Mouse (Mus musculus) MEL (cell line): ENCODE results near the gene Ino80. TPM values are rescaled to one million over a fixed set of nuclear protein-coding genes. Genes with fewer than 3 reads are reported as not detected.

Experiments used
- DNase-seq: peaks from one replicate; pipeline ENCODE4 v3.0.0; 2011; ENCODE audit warnings: low read depth, low spot score
- H3K27ac ChIP-seq: 2 replicates; pipeline ENCODE4 v1.5.1; 2012; ENCODE audit warnings: low read depth, mild to moderate bottlenecking, control low read depth, low read length, moderate library complexity; ENCODE audit not compliant: control insufficient read depth
- H3K27me3 ChIP-seq, 2 experiments: fragments of 150-350 bp in 1 of 2; sonication (generic) in 1 of 2; 2 replicates each; pipeline ENCODE4 v1.6.1; 2012; ENCODE audit warnings: low read length in 2 of 2, mild to moderate bottlenecking in 2 of 2, improper control_type of control experiment in 1 of 2, moderate library complexity in 1 of 2; ENCODE audit not compliant: insufficient read depth in 2 of 2, control insufficient read depth in 1 of 2
- H3K36me3 ChIP-seq, 2 experiments: 2 replicates each; pipeline ENCODE4 v1.6.1; 2012 to 2014; ENCODE audit warnings: low read length in 2 of 2, improper control_type of control experiment in 1 of 2, inconsistent platforms in 1 of 2, mild to moderate bottlenecking in 1 of 2; ENCODE audit not compliant: insufficient read depth in 2 of 2, control insufficient read depth in 1 of 2
- H3K4me1 ChIP-seq, 2 experiments: fragments of 150-350 bp in 1 of 2; sonication (generic) in 1 of 2; 2 replicates each; pipeline ENCODE4 v1.6.1; 2012; ENCODE audit warnings: low read length in 2 of 2, improper control_type of control experiment in 1 of 2, mild to moderate bottlenecking in 1 of 2; ENCODE audit not compliant: insufficient read depth in 2 of 2, control insufficient read depth in 1 of 2
- H3K4me3 ChIP-seq, 2 experiments: fragments of 150-350 bp in 1 of 2; sonication (generic) in 1 of 2; 2 replicates each; pipeline ENCODE4 v1.5.1; 2012; ENCODE audit warnings: low read depth in 2 of 2, low read length in 2 of 2, mild to moderate bottlenecking in 2 of 2, moderate library complexity in 2 of 2, control low read depth in 1 of 2, improper control_type of control experiment in 1 of 2; ENCODE audit not compliant: control insufficient read depth in 1 of 2, insufficient read depth in 1 of 2
- H3K79me2 ChIP-seq: 2 replicates; pipeline ENCODE4 v1.6.1; 2012; ENCODE audit warnings: mild to moderate bottlenecking, low read length, moderate library complexity; ENCODE audit not compliant: control insufficient read depth, poor library complexity, insufficient read depth
- H3K9ac ChIP-seq: 2 replicates; pipeline ENCODE4 v1.6.1; 2012; ENCODE audit warnings: low read depth, mild to moderate bottlenecking, control low read depth, low read length, moderate library complexity; ENCODE audit not compliant: control insufficient read depth, poor library complexity, severe bottlenecking
- H3K9me3 ChIP-seq: fragments of 150-350 bp; sonication (generic); replicated peaks from 2 replicates; pipeline ENCODE4 v1.6.1; 2012; ENCODE audit warnings: mild to moderate bottlenecking, low read length, improper control_type of control experiment, moderate library complexity; ENCODE audit not compliant: insufficient read depth
- BHLHE40 ChIP-seq: IDR thresholded peaks from 2 replicates; pipeline ENCODE4 v1.6.1; 2012; ENCODE audit warnings: low read depth, mild to moderate bottlenecking, inconsistent platforms, low read length, improper control_type of control experiment, borderline replicate concordance
- CHD2 ChIP-seq: IDR thresholded peaks from 2 replicates; pipeline ENCODE4 v1.6.1; 2011; ENCODE audit warnings: low read length, improper control_type of control experiment
- CTCF ChIP-seq, 3 experiments: IDR thresholded peaks in 2 of 3; conservative IDR thresholded peaks in 1 of 3; 2 replicates each; pipeline ENCODE4 v1.5.1; 2011 to 2012; ENCODE audit warnings: low read length in 3 of 3, low read depth in 2 of 3, mild to moderate bottlenecking in 2 of 3, improper control_type of control experiment in 1 of 3, inconsistent platforms in 1 of 3, mixed read lengths in 1 of 3, moderate library complexity in 1 of 3; ENCODE audit not compliant: control insufficient read depth in 1 of 3, insufficient read depth in 1 of 3, poor library complexity in 1 of 3, severe bottlenecking in 1 of 3
- ELF1 ChIP-seq: IDR thresholded peaks from 2 replicates; pipeline ENCODE4 v1.6.1; 2014; ENCODE audit warnings: low read depth, mild to moderate bottlenecking, inconsistent platforms, low read length, improper control_type of control experiment, moderate library complexity
- EP300 ChIP-seq, 2 experiments: IDR thresholded peaks; 2 replicates each; pipeline ENCODE4 v1.6.1; 2011; ENCODE audit warnings: improper control_type of control experiment in 2 of 2, low read length in 2 of 2, low read depth in 1 of 2, mild to moderate bottlenecking in 1 of 2
- ETS1 ChIP-seq: IDR thresholded peaks from 2 replicates; pipeline ENCODE4 v1.6.1; 2012; ENCODE audit warnings: low read depth, mild to moderate bottlenecking, inconsistent platforms, low read length, improper control_type of control experiment, moderate library complexity
- GABPA ChIP-seq: IDR thresholded peaks from 2 replicates; pipeline ENCODE4 v1.6.1; 2012; ENCODE audit warnings: low read depth, mild to moderate bottlenecking, inconsistent platforms, low read length, improper control_type of control experiment, moderate library complexity
- HCFC1 ChIP-seq: IDR thresholded peaks from 2 replicates; pipeline ENCODE4 v1.6.1; 2012; ENCODE audit warnings: low read depth, mild to moderate bottlenecking, inconsistent platforms, low read length, improper control_type of control experiment, moderate library complexity
- JUND ChIP-seq: IDR thresholded peaks from 2 replicates; pipeline ENCODE4 v1.6.1; 2011; ENCODE audit warnings: low read depth, mild to moderate bottlenecking, improper control_type of control experiment, low read length
- KAT2A ChIP-seq: conservative IDR thresholded peaks from 2 replicates; pipeline ENCODE4 v1.6.1; 2012; ENCODE audit warnings: low read depth, low read length, improper control_type of control experiment, inconsistent platforms
- MAX ChIP-seq: IDR thresholded peaks from 2 replicates; pipeline ENCODE4 v1.6.1; 2011; ENCODE audit warnings: low read length, improper control_type of control experiment
- MAZ ChIP-seq: IDR thresholded peaks from 2 replicates; pipeline ENCODE4 v1.6.1; 2012; ENCODE audit warnings: low read depth, mild to moderate bottlenecking, inconsistent platforms, low read length, improper control_type of control experiment
- MEF2A ChIP-seq: IDR thresholded peaks from 2 replicates; pipeline ENCODE4 v1.6.1; 2014; ENCODE audit warnings: low read depth, mild to moderate bottlenecking, inconsistent platforms, low read length, improper control_type of control experiment; ENCODE audit not compliant: poor library complexity, insufficient replicate concordance, severe bottlenecking; ENCODE audit errors: extremely low read depth
- MXI1 ChIP-seq: IDR thresholded peaks from 2 replicates; pipeline ENCODE4 v1.6.1; 2011; ENCODE audit warnings: mild to moderate bottlenecking, low read depth, low read length, improper control_type of control experiment
- MYC ChIP-seq: IDR thresholded peaks from 2 replicates; pipeline ENCODE4 v1.6.1; 2011; ENCODE audit warnings: low read depth, mild to moderate bottlenecking, low read length, improper control_type of control experiment, moderate library complexity
- NELFE ChIP-seq: IDR thresholded peaks from 2 replicates; pipeline ENCODE4 v1.6.1; 2011; ENCODE audit warnings: low read depth, low read length, improper control_type of control experiment
- NRF1 ChIP-seq: IDR thresholded peaks from 2 replicates; pipeline ENCODE4 v1.6.1; 2014; ENCODE audit warnings: low read depth, mild to moderate bottlenecking, inconsistent platforms, low read length, improper control_type of control experiment, moderate library complexity; ENCODE audit not compliant: poor library complexity, insufficient read depth, severe bottlenecking
- POLR2A ChIP-seq, 2 experiments: IDR thresholded peaks; 2 replicates each; pipeline ENCODE4 v1.6.1; 2011 to 2012; ENCODE audit warnings: low read length in 2 of 2, mild to moderate bottlenecking in 2 of 2, control low read depth in 1 of 2, improper control_type of control experiment in 1 of 2, low read depth in 1 of 2, moderate library complexity in 1 of 2; ENCODE audit not compliant: control insufficient read depth in 1 of 2, insufficient read depth in 1 of 2, poor library complexity in 1 of 2
- RCOR1 ChIP-seq: IDR thresholded peaks from 2 replicates; pipeline ENCODE4 v1.6.1; 2012; ENCODE audit warnings: low read depth, mild to moderate bottlenecking, inconsistent platforms, low read length, improper control_type of control experiment
- SIN3A ChIP-seq: IDR thresholded peaks from 2 replicates; pipeline ENCODE4 v1.6.1; 2012; ENCODE audit warnings: low read length, improper control_type of control experiment, inconsistent platforms
- SMC3 ChIP-seq: IDR thresholded peaks from 2 replicates; pipeline ENCODE4 v1.6.1; 2011; ENCODE audit warnings: low read depth, low read length, improper control_type of control experiment
- TBP ChIP-seq: IDR thresholded peaks from 2 replicates; pipeline ENCODE4 v1.8.0; 2011; ENCODE audit warnings: low read depth, low read length, improper control_type of control experiment
- USF2 ChIP-seq, 2 experiments: IDR thresholded peaks; 2 replicates each; pipeline ENCODE4 v1.6.1; 2011 to 2012; ENCODE audit warnings: improper control_type of control experiment in 2 of 2, low read length in 2 of 2, borderline replicate concordance in 1 of 2, inconsistent platforms in 1 of 2, low read depth in 1 of 2, mild to moderate bottlenecking in 1 of 2; ENCODE audit not compliant: insufficient read depth in 1 of 2
- ZKSCAN1 ChIP-seq: IDR thresholded peaks from 2 replicates; pipeline ENCODE4 v1.6.1; 2012; ENCODE audit warnings: low read depth, mild to moderate bottlenecking, inconsistent platforms, low read length, improper control_type of control experiment, moderate library complexity
- ZMIZ1 ChIP-seq: IDR thresholded peaks from 2 replicates; pipeline ENCODE4 v1.6.1; 2012; ENCODE audit warnings: low read depth, mild to moderate bottlenecking, inconsistent platforms, low read length, improper control_type of control experiment, moderate library complexity
- ZNF384 ChIP-seq: IDR thresholded peaks from 2 replicates; pipeline ENCODE4 v1.6.1; 2012; ENCODE audit warnings: low read depth, mild to moderate bottlenecking, inconsistent platforms, low read length, improper control_type of control experiment
- polyA plus RNA-seq, 2 experiments: library from polyadenylated mRNA; stranded (reverse) in 1 of 2; unstranded in 1 of 2; fragments of >175 nt in 1 of 2; fragments of >200 nt in 1 of 2; gene quantifications; 2 replicates each; pipeline versions ENCODE4 v1.2.1 to v1.2.4; 2012; ENCODE audit warnings: low replicate concordance in 2 of 2, low read depth in 1 of 2; ENCODE audit not compliant: insufficient read length in 2 of 2, insufficient read depth in 1 of 2, missing spikeins in 1 of 2
- total RNA-seq: library from RNA; depleted of rRNA; stranded (reverse); fragments of 300-350 nt; gene quantifications from 2 replicates; pipeline ENCODE4 v1.2.3, GENCODE M21; 2012

The Ino80 gene
- total and polyA plus RNA-seq, 3 experiments: 13.9 to 37.9 (median 23.1) TPM

DNA sequence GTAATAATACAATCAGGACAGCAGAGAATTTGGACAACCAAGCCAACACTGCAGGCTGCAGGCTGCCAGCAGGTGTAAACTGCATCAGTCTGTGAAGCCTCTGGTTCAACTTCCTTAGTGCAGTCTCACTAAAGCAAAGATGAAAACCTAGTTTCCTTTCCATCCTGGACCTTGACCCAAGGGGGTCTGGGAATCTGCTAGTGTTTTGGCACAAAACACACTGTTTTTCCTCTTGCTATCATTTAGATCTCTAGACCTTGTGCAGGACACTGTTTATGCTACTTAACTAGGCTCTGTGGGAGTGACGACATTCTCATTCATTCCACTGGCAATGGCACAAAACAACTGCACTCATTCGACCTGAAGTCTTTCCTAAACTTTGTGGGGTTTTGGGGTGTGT is 65.8 kb downstream of the Ino80 start:
- no peak for TF ChIP-seq MAZ
- no peak for TF ChIP-seq ELF1
- TF ChIP-seq MAX: no peak
- no peak for TF ChIP-seq SIN3A
- no peak for TF ChIP-seq NELFE
- TF ChIP-seq TBP: no peak
- no peak for TF ChIP-seq EP300 (IDR thresholded peaks at IDR 0.05; ENCODE audit: low read depth in 1 of 2, low read length in 2 of 2)
- no peak for TF ChIP-seq GABPA
- TF ChIP-seq USF2 (IDR thresholded peaks at IDR 0.05; ENCODE audit: borderline replicate concordance in 1 of 2, insufficient read depth in 1 of 2, low read depth in 1 of 2, low read length in 2 of 2): no peak
- TF ChIP-seq HCFC1: no peak
- no peak for TF ChIP-seq ETS1
- no peak for TF ChIP-seq ZKSCAN1
- no peak for TF ChIP-seq CTCF (IDR thresholded peaks at IDR 0.05 in 2 of 3, conservative IDR thresholded peaks at IDR 0.05 in 1 of 3; ENCODE audit: control insufficient read depth in 1 of 3, insufficient read depth in 1 of 3, low read depth in 2 of 3, low read length in 3 of 3, poor library complexity in 1 of 3, severe bottlenecking in 1 of 3)
- no peak for TF ChIP-seq ZMIZ1
- TF ChIP-seq CHD2: no peak
- Histone ChIP-seq H3K79me2 (no peaks in the 10 kb centered on the region; the same call in 1 of the 2 replicates), H3K4me3 (no peak overlapping the region), H3K9me3 (no peaks in the 10 kb centered on the region), H3K27ac (no peak overlapping the region), H3K4me1 (no peaks in the 10 kb centered on the region), H3K36me3 (peaks cover 0 to 36% of the 10 kb centered on the region in 2 experiments; a peak in 2 of 4 replicates), H3K9ac (no peak overlapping the region), H3K27me3 (no peaks in the 10 kb centered on the region)
- DNase-seq: no peak

DNA sequence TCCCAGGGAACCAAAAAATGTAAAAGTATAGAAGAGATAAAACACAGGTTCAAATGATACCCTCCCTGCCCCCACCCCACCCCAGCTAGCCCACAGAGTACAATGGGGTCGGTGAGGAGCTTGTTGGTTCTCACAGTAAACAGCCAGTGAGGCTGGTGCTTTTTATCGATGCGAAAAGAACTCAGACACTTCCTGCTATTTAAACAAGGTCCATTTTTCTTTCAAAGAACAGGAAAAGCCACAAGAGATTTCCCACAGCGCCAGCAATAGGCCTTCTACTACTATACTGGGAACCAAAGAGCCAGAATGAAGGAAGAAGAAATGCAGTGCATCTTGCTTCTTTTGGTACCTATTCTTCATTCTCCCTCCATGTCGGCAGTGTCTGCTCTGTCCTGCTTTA is 66.5 kb downstream of the Ino80 start:
- Histone ChIP-seq H3K4me1 (no peaks in the 10 kb centered on the region), H3K9ac (no peak overlapping the region), H3K9me3 (no peaks in the 10 kb centered on the region), H3K36me3 (peaks cover 0 to 31% of the 10 kb centered on the region in 2 experiments; a peak in 2 of 4 replicates)
- DNase-seq: no peak
- no peak for TF ChIP-seq EP300 (IDR thresholded peaks at IDR 0.05; ENCODE audit: low read depth in 1 of 2, low read length in 2 of 2)
- no peak for TF ChIP-seq MXI1
- TF ChIP-seq HCFC1: no peak
- TF ChIP-seq CTCF (IDR thresholded peaks at IDR 0.05 in 2 of 3, conservative IDR thresholded peaks at IDR 0.05 in 1 of 3; ENCODE audit: control insufficient read depth in 1 of 3, insufficient read depth in 1 of 3, low read depth in 2 of 3, low read length in 3 of 3, poor library complexity in 1 of 3, severe bottlenecking in 1 of 3): no peak
- no peak for TF ChIP-seq ZNF384
- no peak for TF ChIP-seq BHLHE40
- TF ChIP-seq MYC: no peak
- TF ChIP-seq KAT2A: no peak
- TF ChIP-seq NRF1: no peak
- no peak for TF ChIP-seq JUND
- TF ChIP-seq POLR2A (IDR thresholded peaks at IDR 0.05; ENCODE audit: control insufficient read depth in 1 of 2, insufficient read depth in 1 of 2, low read depth in 1 of 2, low read length in 2 of 2, poor library complexity in 1 of 2): no peak
- no peak for TF ChIP-seq MEF2A
- TF ChIP-seq RCOR1: no peak
- no peak for TF ChIP-seq SMC3
- TF ChIP-seq, all 39 proteins: peak for 0
- Histone ChIP-seq H3K79me2 (no peaks in the 10 kb centered on the region; the same call in 1 of the 2 replicates), H3K27me3 (no peaks in the 10 kb centered on the region), H3K4me3 (no peak overlapping the region), H3K27ac (no peak overlapping the region)
